Mouse (Mus musculus) forebrain, postnatal 0 days (tissue): ENCODE data around the gene Rarb. TPM values are rescaled to one million over a fixed set of nuclear protein-coding genes. Genes with fewer than 3 reads are reported as not detected.
A peak's percentile ranks its signal among the peaks of the same experiment; 100 is the strongest.

Experiments
- ATAC-seq: fragments of 200-750 bp; cut with Nextera tagmentation; 2 replicates; pipeline ENCODE4 v1.8.0; 2017; ENCODE audit warnings: mild to moderate bottlenecking, moderate library complexity
- DNase-seq: peaks from one replicate; pipeline ENCODE4 v3.0.0-alpha.2; 2015
- H3K27ac ChIP-seq: fragments of 300-500 bp; sonication (generic); 2 replicates; pipeline ENCODE4 v1.5.1; 2014; ENCODE audit warnings: low read depth, mild to moderate bottlenecking, antibody characterized with exemption, low read length, moderate library complexity, mixed read lengths
- H3K27me3 ChIP-seq: fragments of 300-500 bp; sonication (generic); 2 replicates; pipeline ENCODE4 v1.6.1; 2014; ENCODE audit warnings: mild to moderate bottlenecking, low read length, mixed read lengths; ENCODE audit not compliant: insufficient read depth
- H3K36me3 ChIP-seq: fragments of 300-500 bp; sonication (generic); 2 replicates; pipeline ENCODE4 v1.6.1; 2014; ENCODE audit warnings: mild to moderate bottlenecking, moderate library complexity; ENCODE audit not compliant: insufficient read depth
- H3K4me1 ChIP-seq: fragments of 300-500 bp; sonication (generic); 2 replicates; pipeline ENCODE4 v1.6.1; 2014; ENCODE audit warnings: antibody characterized with exemption; ENCODE audit not compliant: insufficient read depth
- H3K4me2 ChIP-seq: fragments of 300-500 bp; sonication (generic); 2 replicates; pipeline ENCODE4 v1.6.1; 2014; ENCODE audit warnings: low read depth, mild to moderate bottlenecking, moderate library complexity
- H3K4me3 ChIP-seq: fragments of 300-500 bp; sonication (generic); 2 replicates; pipeline ENCODE4 v1.5.1; 2014; ENCODE audit warnings: low read depth, low read length, mixed read lengths
- H3K9ac ChIP-seq: fragments of 300-500 bp; sonication (generic); 2 replicates; pipeline ENCODE4 v1.6.1; 2014; ENCODE audit warnings: mild to moderate bottlenecking
- H3K9me3 ChIP-seq: fragments of 300-500 bp; sonication (generic); 2 replicates; pipeline ENCODE4 v1.6.1; 2016; ENCODE audit warnings: low read length
- CTCF ChIP-seq: sonication (generic); IDR thresholded peaks from 2 replicates; pipeline ENCODE4 v1.5.1; 2016; ENCODE audit warnings: antibody characterized with exemption, control low read depth, low read depth
- WGBS: fragments of 180-500 bp; shearing (Covaris S2); extraction: QIAGEN DNeasy Blood & Tissue Kit; methylation state at CpG from one replicate; pipeline ENCODE4 v1.1.7; 2014; 5-methylcytosine and 5-hydroxymethylcytosine counted together
- polyA plus RNA-seq: library from polyadenylated mRNA; unstranded; fragments of >200 nt; fragmentation: Nextera tagmentation; extraction: Ambion mirVana; gene quantifications from 2 replicates; pipeline ENCODE4 v1.2.1, GENCODE M21; 2015
- total RNA-seq: library from RNA; depleted of rRNA; stranded (reverse); fragments of >200 nt; gene quantifications from 2 replicates; pipeline ENCODE4 v1.2.3, GENCODE M21; 2014

Gene Rarb
- total and polyA plus RNA-seq, 2 experiments from 2014 or later = 20.6 to 34.9 TPM

DNA sequence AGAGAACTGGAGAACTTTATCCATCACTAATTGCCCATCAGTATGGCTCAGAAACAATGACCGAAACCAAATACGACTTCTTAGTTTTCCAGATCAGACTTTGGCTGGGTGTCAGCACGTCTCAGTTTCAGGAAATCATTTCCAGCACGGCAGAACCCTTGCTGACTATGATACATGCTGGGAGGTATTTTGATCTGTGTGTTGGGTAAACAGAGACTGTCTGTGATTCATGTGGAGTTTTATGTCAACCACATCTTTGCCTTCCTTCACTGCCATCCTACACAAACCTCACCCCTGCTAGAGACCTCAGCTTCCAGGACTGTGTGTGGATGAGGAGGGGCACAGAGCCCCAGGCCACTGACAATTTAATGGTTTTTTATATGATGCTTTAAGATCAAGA lies 308.4 kb downstream of the Rarb start:
- WGBS = 60% methylated on average over 4 of the region's 4 CpGs
- no peak for ATAC-seq
- Histone ChIP-seq H3K4me1 (no peaks in the 10 kb centered on the region), H3K27me3 (no peaks in the 10 kb centered on the region), H3K9ac (no peak overlapping the region), H3K4me3 (no peak overlapping the region), H3K4me2 (no peak overlapping the region), H3K9me3 (no peaks in the 10 kb centered on the region), H3K36me3 (no peaks in the 10 kb centered on the region), H3K27ac (no peak overlapping the region)
- no peak for DNase-seq
- no peak for TF ChIP-seq CTCF

DNA sequence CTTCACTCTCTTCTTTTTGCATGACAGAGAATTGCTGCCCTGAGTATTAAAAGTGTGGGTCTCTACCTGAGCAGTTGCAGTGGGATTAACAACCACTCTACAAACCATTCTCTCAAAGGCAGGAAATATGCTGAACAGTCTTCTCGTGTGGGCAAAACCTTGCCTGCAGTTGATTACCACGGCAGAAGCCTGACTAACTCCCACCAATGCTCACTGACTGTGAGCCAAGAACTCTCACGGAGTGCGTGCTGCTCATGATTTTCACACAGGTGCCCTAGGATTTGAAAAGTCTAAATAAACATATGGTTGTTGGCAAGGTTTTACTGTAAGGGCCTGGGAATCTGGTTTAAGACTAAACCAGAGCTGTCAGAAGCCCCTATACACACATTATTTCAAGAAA lies 309.1 kb downstream of the Rarb start:
- no peaks in the 10 kb centered on the region for H3K27me3 ChIP-seq
- H3K4me3 ChIP-seq = no peak overlapping the region
- TF ChIP-seq CTCF = no peak
- ATAC-seq (no peak), DNase-seq (no peak)
- no peaks in the 10 kb centered on the region for H3K4me1 ChIP-seq
- no peak overlapping the region for H3K9ac ChIP-seq
- no peak overlapping the region for H3K4me2 ChIP-seq
- 51% methylated on average over 4 of the region's 4 CpGs for WGBS
- no peak overlapping the region for H3K27ac ChIP-seq
- no peaks in the 10 kb centered on the region for H3K36me3 ChIP-seq
- no peaks in the 10 kb centered on the region for H3K9me3 ChIP-seq

DNA sequence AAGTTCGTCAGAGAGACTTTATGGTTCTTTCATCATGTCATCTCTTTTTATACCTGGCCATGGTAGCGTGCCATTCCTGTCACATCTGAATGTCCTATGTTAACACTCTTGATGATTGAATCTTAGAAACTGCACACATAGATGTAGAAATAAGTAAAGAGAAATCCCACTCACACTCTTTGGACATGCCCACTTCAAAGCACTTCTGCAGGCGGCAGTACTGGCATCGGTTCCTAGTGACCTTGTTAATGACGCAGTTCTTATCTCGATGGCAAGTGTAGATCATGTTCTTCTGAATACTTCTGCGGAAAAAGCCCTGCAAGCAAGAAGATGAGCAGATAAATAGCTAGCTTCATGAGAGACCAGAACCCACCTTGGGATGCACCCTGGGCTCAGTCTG lies 310.2 kb downstream of the Rarb start:
- no peaks in the 10 kb centered on the region for H3K36me3 ChIP-seq
- ATAC-seq (no peak), DNase-seq (no peak)
- 95% methylated on average over 7 of the region's 7 CpGs for WGBS
- H3K9me3 ChIP-seq = no peaks in the 10 kb centered on the region
- H3K4me2 ChIP-seq = no peak overlapping the region
- H3K4me3 ChIP-seq = no peak overlapping the region
- H3K4me1 ChIP-seq = no peaks in the 10 kb centered on the region
- no peaks in the 10 kb centered on the region for H3K27me3 ChIP-seq
- no peak overlapping the region for H3K27ac ChIP-seq
- H3K9ac ChIP-seq = no peak overlapping the region
- no peak for TF ChIP-seq CTCF

DNA sequence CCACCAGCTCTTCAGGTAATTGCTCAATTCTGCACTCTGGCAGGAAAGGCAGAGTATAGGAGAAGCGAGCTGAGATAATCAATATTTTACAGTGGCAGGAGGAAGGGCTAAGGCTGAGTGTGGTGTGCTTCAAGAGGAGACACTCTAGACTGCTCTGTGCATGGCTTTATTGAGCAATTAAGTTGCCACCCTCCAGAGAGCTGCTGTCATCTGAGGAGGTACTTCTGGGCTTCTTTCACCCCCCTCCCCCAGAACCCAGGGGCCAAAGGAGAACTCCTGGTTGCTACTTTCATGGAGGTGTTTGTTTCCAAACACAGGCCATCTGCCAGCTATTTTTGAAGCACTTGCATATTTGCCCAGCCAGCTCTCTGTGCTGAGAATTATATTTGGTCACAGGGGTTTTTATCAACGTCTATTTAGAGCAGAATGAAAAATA lies 321.7 kb downstream of the Rarb start:
- Histone ChIP-seq H3K27me3 (no peaks in the 10 kb centered on the region), H3K27ac (no peak overlapping the region), H3K9me3 (no peaks in the 10 kb centered on the region), H3K4me2 (no peak overlapping the region), H3K4me1 (no peaks in the 10 kb centered on the region), H3K36me3 (no peaks in the 10 kb centered on the region), H3K4me3 (no peak overlapping the region), H3K9ac (no peak overlapping the region)
- DNase-seq (peak; percentile 14), ATAC-seq (no peak)
- TF ChIP-seq CTCF = no peak
- 59% methylated on average over 2 of the region's 2 CpGs for WGBS

DNA sequence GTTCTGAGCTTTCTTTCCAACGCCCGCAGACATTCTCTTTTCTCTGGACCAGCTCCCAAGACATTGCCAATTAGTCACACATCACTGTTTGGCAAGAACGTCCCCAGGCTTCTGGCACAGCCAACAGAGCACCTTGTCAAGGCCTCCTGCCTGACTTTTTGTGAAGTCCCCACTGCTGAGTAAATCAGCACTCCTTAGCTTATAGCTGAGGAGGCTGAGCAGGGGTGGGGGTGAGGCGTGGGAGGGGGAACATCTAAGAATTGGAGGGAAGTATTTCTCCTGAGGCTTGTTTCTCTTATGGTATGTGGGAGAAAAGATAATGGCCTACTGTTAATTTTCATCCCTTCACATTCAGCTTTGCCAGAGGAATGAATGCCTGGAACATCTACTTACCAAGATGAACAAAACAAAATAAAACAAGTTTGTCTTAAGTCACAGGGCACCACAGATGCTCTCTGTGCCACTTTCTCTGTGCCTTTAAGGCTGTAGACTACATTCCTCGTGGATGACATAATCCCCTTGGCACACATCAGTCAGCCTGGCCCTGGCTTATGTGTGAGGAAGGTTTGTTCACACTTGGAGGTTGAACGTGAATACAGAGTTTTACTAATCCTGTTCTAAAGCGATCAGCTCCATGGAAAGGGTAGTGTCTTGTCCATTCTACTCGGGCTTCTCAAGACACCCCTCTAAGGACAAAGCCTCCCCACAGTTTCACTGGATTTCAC lies 335.1 kb downstream of the Rarb start:
- Histone ChIP-seq H3K4me2 (no peak overlapping the region), H3K9me3 (no peaks in the 10 kb centered on the region), H3K27ac (no peak overlapping the region), H3K4me1 (peaks cover 4% of the 10 kb centered on the region; the same call in 1 of the 2 replicates), H3K4me3 (no peak overlapping the region), H3K36me3 (no peaks in the 10 kb centered on the region), H3K9ac (no peak overlapping the region), H3K27me3 (no peaks in the 10 kb centered on the region)
- ATAC-seq (peak; percentile 82), DNase-seq (peak; percentile 36)
- no peak for TF ChIP-seq CTCF
- 21% methylated on average over 8 of the region's 8 CpGs for WGBS

DNA sequence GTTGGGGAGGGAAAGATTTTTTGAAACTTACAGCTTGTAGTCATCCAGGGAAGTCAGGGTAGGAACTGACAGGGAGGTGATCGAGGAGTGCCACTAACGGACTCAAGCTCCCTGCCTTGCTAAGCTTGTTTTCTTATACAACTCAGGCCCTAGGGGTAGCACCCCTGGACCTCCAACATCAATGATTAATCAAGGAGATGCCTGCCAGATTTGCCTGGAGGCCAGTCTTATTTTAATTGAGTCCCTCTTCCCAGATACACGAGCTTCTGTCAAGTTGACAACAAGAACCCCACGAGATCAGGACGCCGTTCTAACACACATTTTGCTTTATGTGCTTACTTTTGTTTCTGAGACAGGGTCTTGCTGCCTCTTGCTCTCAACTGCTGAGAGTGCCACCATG lies 338.3 kb downstream of the Rarb start:
- Histone ChIP-seq H3K9me3 (no peaks in the 10 kb centered on the region), H3K9ac (no peak overlapping the region), H3K4me2 (no peak overlapping the region), H3K4me3 (no peak overlapping the region), H3K36me3 (no peaks in the 10 kb centered on the region), H3K27ac (no peak overlapping the region), H3K4me1 (peaks cover 4% of the 10 kb centered on the region; the same call in 1 of the 2 replicates), H3K27me3 (no peaks in the 10 kb centered on the region)
- no peak for DNase-seq
- 62% methylated on average over 6 of the region's 6 CpGs for WGBS
- ATAC-seq = no peak
- TF ChIP-seq CTCF = no peak

DNA sequence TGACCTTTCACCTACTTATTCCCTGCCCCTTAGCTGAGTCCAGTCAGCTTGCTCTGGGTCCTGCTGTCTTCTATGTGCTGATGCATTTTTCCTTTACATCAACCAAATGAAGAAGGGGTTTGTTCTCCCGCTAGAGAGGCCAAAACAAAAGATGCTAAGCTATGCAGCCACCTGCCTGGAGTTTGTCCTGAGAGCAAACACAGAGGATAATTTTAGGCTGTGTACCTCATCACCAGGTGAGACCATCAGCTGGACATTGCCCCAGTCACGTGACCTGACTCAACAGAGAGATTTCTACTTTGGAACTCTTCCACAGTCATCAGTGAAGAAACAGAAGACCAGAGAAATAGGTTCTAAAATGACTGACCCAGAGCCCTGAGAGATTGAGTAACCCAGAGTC lies 339.4 kb downstream of the Rarb start:
- Histone ChIP-seq H3K4me2 (no peak overlapping the region), H3K9ac (no peak overlapping the region), H3K9me3 (no peaks in the 10 kb centered on the region), H3K27ac (no peak overlapping the region), H3K36me3 (no peaks in the 10 kb centered on the region), H3K4me3 (no peak overlapping the region), H3K27me3 (no peaks in the 10 kb centered on the region), H3K4me1 (peaks cover 4% of the 10 kb centered on the region; the same call in 1 of the 2 replicates)
- no peak for TF ChIP-seq CTCF
- ATAC-seq (no peak), DNase-seq (no peak)
- 69% methylated on average over 2 of the region's 2 CpGs for WGBS
